Mouse (Mus musculus) erythroblast, embryonic 14.5 days (primary cell): ENCODE results near the gene Mrgpre.

Source experiments
- GATA1 ChIP-seq: IDR thresholded peaks from 2 replicates; pipeline ENCODE4 v1.6.1; 2012; ENCODE audit warnings: low read length, inconsistent platforms, mixed read lengths
- TAL1 ChIP-seq: IDR thresholded peaks from 3 replicates; pipeline ENCODE4 v1.6.1; 2012; ENCODE audit warnings: low read length, inconsistent platforms, mixed read lengths

DNA sequence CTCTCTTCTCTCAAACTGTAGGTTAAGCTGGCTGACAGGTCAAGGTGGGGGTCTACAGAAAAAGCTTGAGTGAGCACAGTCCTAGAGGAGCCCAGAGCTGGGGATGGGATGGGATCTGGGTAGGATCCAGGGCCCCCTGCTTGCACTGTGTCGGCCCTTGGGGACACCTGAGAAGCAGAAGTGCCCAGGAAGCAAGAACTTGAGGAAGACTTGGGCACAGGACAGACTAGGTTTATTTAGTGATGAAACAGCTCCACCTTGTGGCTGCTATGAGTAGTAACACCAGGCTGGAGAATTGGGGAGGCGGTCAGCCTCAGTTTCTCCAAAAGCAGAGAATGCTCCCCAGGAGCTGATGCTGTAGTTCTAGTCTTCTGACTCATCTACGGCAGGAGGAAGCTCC is 20.5 kb downstream of the Mrgpre start:
- TF ChIP-seq GATA1 = no peak
- TF ChIP-seq TAL1 = no peak
